In genomic region chr14:25504241-25504640, GRCm38 (mm10) we compare ENCODE assay signal across 18 mouse cellular contexts. TPM values are rescaled to one million over a fixed set of nuclear protein-coding genes. Genes with fewer than 3 reads are reported as not detected.
DNase-seq lines count a peak whose midpoint lies in the region; ATAC-seq and TF ChIP-seq lines count a peak whose summit lies in the region.
"Had no signal": no experiment of that assay in that cellular context is flagged by ENCODE, and none has a peak within 500 bp of the region (broad histone marks: within the 10 kb centered on the region; RNA-seq: fewer than 3 reads in every experiment).

No protein-coding gene starts in this region.

- H3K4me1 ChIP-seq in heart, embryonic 11.5 days (ENCODE audit: control insufficient read depth, insufficient read depth, low read length): peaks cover 86% of the 10 kb centered on the region
- peaks cover 58% of the 10 kb centered on the region for H3K4me1 ChIP-seq in liver, postnatal 0 days (ENCODE audit: insufficient read depth)
- peaks cover 47% of the 10 kb centered on the region for H3K4me1 ChIP-seq in liver, embryonic 11.5 days (replicated peaks; ENCODE audit: control insufficient read depth, insufficient read depth, low read length)
- peaks cover 18% of the 10 kb centered on the region for H3K4me1 ChIP-seq in embryonic fibroblast, embryonic 13.5 days (ENCODE audit: control insufficient read depth, insufficient read depth, low read length)

- no peak overlapping the region for H3K4me3 ChIP-seq in heart, embryonic 11.5 days (ENCODE audit: low read depth, low read length)
- H3K4me3 ChIP-seq in liver, postnatal 0 days (ENCODE audit: low read depth, low read length): no peak overlapping the region
- H3K4me3 ChIP-seq in liver, embryonic 11.5 days (ENCODE audit: low read depth, low read length): no peak overlapping the region
- H3K4me3 ChIP-seq in embryonic fibroblast, embryonic 13.5 days (ENCODE audit: insufficient read depth, low read length): no peak overlapping the region
- H3K4me3 ChIP-seq in macrophage (ENCODE audit: inconsistent target): no peak overlapping the region
- H3K4me3 ChIP-seq: erythroblast, embryonic 14.5 days; kidney, embryonic 15.5 days; layer of hippocampus, adult 2 months; midbrain, embryonic 10.5 days; neural tube, embryonic 15.5 days had no signal

- no peak for DNase-seq in heart, postnatal 4 days
- no peak for DNase-seq in liver, postnatal 0 days
- no peak for DNase-seq in liver, embryonic 11.5 days (ENCODE audit: low spot score)
- DNase-seq in embryo, embryonic 10.5 days (ENCODE audit: low spot score): no peak
- DNase-seq in cerebellum, adult 18-20 months: no peak
- DNase-seq: B cell, adult 2 months; cerebellum, adult 2 months; forebrain, postnatal 0 days; heart, postnatal 36 days; retina, postnatal 1 day had no signal

- no peak overlapping the region for H3K9ac ChIP-seq in heart, embryonic 11.5 days (ENCODE audit: low read depth, low read length)
- H3K9ac ChIP-seq in liver, postnatal 0 days (replicated peaks): no peak overlapping the region
- H3K9ac ChIP-seq in liver, embryonic 11.5 days (ENCODE audit: low read depth, low read length): no peak overlapping the region
- H3K9ac ChIP-seq: forebrain, postnatal 0 days; kidney, embryonic 15.5 days; neural tube, embryonic 15.5 days had no signal

- no peak for TF ChIP-seq EP300 in liver, postnatal 0 days (IDR thresholded peaks at IDR 0.05; ENCODE audit: low read depth)

- no peak overlapping the region for H3K4me2 ChIP-seq in heart, embryonic 11.5 days
- no peak overlapping the region for H3K4me2 ChIP-seq in liver, postnatal 0 days (ENCODE audit: low read depth, low read length)
- H3K4me2 ChIP-seq in liver, embryonic 11.5 days: no peak overlapping the region
- H3K4me2 ChIP-seq: kidney, embryonic 15.5 days; neural tube, embryonic 15.5 days had no signal

- H3K27me3 ChIP-seq in heart, embryonic 11.5 days (ENCODE audit: control insufficient read depth, insufficient read depth, low read length): no peaks in the 10 kb centered on the region
- H3K27me3 ChIP-seq in liver, postnatal 0 days (ENCODE audit: insufficient read depth, low read length): no peaks in the 10 kb centered on the region
- no peaks in the 10 kb centered on the region for H3K27me3 ChIP-seq in liver, embryonic 11.5 days (replicated peaks; ENCODE audit: control insufficient read depth, insufficient read depth, low read length)
- H3K27me3 ChIP-seq: kidney, embryonic 15.5 days; neural tube, embryonic 15.5 days had no signal

- TF ChIP-seq CTCF in liver, postnatal 0 days (IDR thresholded peaks at IDR 0.05; ENCODE audit: low read depth): no peak
- TF ChIP-seq CTCF in embryonic fibroblast, embryonic 13.5 days (IDR thresholded peaks at IDR 0.05; ENCODE audit: borderline replicate concordance, insufficient read depth, low read length): no peak

- no peak for TF ChIP-seq POLR2A in embryonic fibroblast, embryonic 13.5 days (IDR thresholded peaks at IDR 0.05; ENCODE audit: low read depth, low read length)

- 67% methylated on average over 3 of the region's 3 CpGs for WGBS in heart, embryonic 11.5 days (ENCODE audit: insufficient replicate concordance)
- 43% methylated on average over 3 of the region's 3 CpGs for WGBS in liver, postnatal 0 days (ENCODE audit: insufficient replicate concordance)
- WGBS in liver, embryonic 11.5 days: 58% methylated on average over 3 of the region's 3 CpGs
- 5% methylated on average over 3 of the region's 3 CpGs for WGBS in macrophage (ENCODE audit: missing documents)

- H3K9me3 ChIP-seq in heart, embryonic 11.5 days (replicated peaks; ENCODE audit: control insufficient read depth, low read length): no peaks in the 10 kb centered on the region
- H3K9me3 ChIP-seq in liver, postnatal 0 days (ENCODE audit: low read length): no peaks in the 10 kb centered on the region
- H3K9me3 ChIP-seq in liver, embryonic 11.5 days (ENCODE audit: control insufficient read depth, low read length): no peaks in the 10 kb centered on the region
- H3K9me3 ChIP-seq: kidney, embryonic 15.5 days; midbrain, embryonic 10.5 days; neural tube, embryonic 15.5 days had no signal

- H3K79me2 ChIP-seq in macrophage (ENCODE audit: inconsistent target): peaks cover 100% of the 10 kb centered on the region

- peaks cover 10% of the 10 kb centered on the region for H3K36me3 ChIP-seq in heart, embryonic 11.5 days (ENCODE audit: control insufficient read depth, insufficient read depth, low read length)
- peaks cover 16% of the 10 kb centered on the region for H3K36me3 ChIP-seq in liver, postnatal 0 days (replicated peaks; ENCODE audit: insufficient read depth, low read length)
- H3K36me3 ChIP-seq in liver, embryonic 11.5 days (ENCODE audit: control insufficient read depth, insufficient read depth, low read length): peaks cover 8% of the 10 kb centered on the region; the same call in 1 of the 2 replicates
- H3K36me3 ChIP-seq in macrophage (ENCODE audit: inconsistent target): peaks cover 30% of the 10 kb centered on the region; the same call in 1 of the 2 replicates

- H3K27ac ChIP-seq in heart, embryonic 11.5 days (ENCODE audit: low read depth, low read length): peak overlapping the region; percentile 76; the same call in 1 of the 2 replicates
- H3K27ac ChIP-seq in liver, postnatal 0 days (ENCODE audit: low read depth): 0 out of 2 replicates have a peak overlapping the region, but pooled peaks have one; percentile 55
- no peak overlapping the region for H3K27ac ChIP-seq in liver, embryonic 11.5 days (ENCODE audit: low read depth, low read length)
- H3K27ac ChIP-seq in embryonic fibroblast, embryonic 13.5 days (ENCODE audit: insufficient read depth, low read length): peak overlapping the region; percentile 77
- peak overlapping the region; percentile 94 for H3K27ac ChIP-seq in macrophage
- H3K27ac ChIP-seq: kidney, embryonic 15.5 days; layer of hippocampus, adult 2 months; neural tube, embryonic 15.5 days had no signal

- no peak for ATAC-seq in heart, embryonic 11.5 days (replicated peaks; ENCODE audit: insufficient number of reproducible peaks, low FRiP score, low TSS enrichment)
- no peak for ATAC-seq in liver, postnatal 0 days
- no peak for ATAC-seq in liver, embryonic 11.5 days (replicated peaks; ENCODE audit: low FRiP score)
- ATAC-seq: forebrain, postnatal 0 days had no signal

RNA-seq across cellular contexts. Expression of gene Zmiz1, which starts 45.3 kb away (rescaled TPM):
- 34.9 and 36.2 TPM in 2 replicates for polyA plus RNA-seq in heart, embryonic 11.5 days (2014; fragmentation: Nextera tagmentation; extraction: Ambion mirVana)
- total RNA-seq in heart, postnatal 4 days (2021): 10 to 100 TPM; 67.0 to 78.5 TPM
- 3.6 and 4.3 TPM in 2 replicates for polyA plus RNA-seq in liver, postnatal 0 days (2015; fragmentation: Nextera tagmentation; extraction: Ambion mirVana)
- 27.5 and 31.0 TPM in 2 replicates for polyA plus RNA-seq in liver, embryonic 11.5 days (2014; fragmentation: Nextera tagmentation; extraction: Ambion mirVana)
- polyA plus RNA-seq in embryonic fibroblast, embryonic 13.5 days (2011; ENCODE audit: insufficient read length, low read depth, missing spikeins): 61.9 and 73.9 TPM in 2 replicates
- 100 to 1,000 TPM; 201 to 426 (median 339) TPM for total RNA-seq in macrophage (2018; cell fraction: chromatin; rRNA removed)
- 100 to 1,000 TPM; 130 to 224 (median 189) TPM for total RNA-seq in macrophage (2018; cell fraction: cytosol; rRNA removed)
- 100 to 1,000 TPM; 176 to 364 (median 261) TPM for total RNA-seq in macrophage (2018; cell fraction: nucleus; rRNA removed)
- 74.5 to 135 TPM (median 101 TPM) in 3 replicates for polyA plus RNA-seq in macrophage (2018)
